Mouse (Mus musculus) ES-Bruce4 (cell line): ENCODE data around the gene Slc22a13.

Experiments used
- CTCF ChIP-seq: IDR thresholded peaks from one replicate; pipeline ENCODE4 v1.8.1; 2011; ENCODE audit warnings: low read depth, low read length
- EP300 ChIP-seq: IDR thresholded peaks from 2 replicates; pipeline ENCODE4 v1.6.1; 2011; ENCODE audit warnings: low read depth, low read length; ENCODE audit not compliant: insufficient read depth
- POLR2A ChIP-seq: IDR thresholded peaks from one replicate; pipeline ENCODE4 v1.8.1; 2011; ENCODE audit warnings: low read length; ENCODE audit not compliant: insufficient read depth

DNA sequence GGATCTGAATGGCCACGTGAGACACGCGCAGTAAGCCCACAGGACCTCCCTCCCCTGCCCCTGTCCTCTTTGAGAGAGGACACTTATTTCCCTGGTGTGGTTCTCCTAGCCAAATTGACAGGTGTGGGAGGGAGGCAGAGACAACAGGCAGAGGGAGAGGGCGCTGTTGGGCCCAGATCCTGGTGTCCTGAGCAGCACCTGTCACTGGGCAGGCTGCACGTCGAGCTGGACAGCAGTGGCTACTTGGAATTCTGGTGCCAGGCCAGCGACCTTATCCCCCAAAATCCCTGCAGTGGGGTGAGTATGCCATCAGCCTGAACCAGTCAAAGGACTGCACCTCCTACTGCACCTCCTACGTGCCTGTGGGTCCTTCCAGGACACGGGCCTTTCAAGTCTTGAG lies 65.5 kb downstream of the Slc22a13 start:
- TF ChIP-seq EP300 (no peak), CTCF (peak; percentile 54), POLR2A (no peak)
